Mouse (Mus musculus): ENCODE data around the gene Itgb5. TPM values are rescaled to one million over a fixed set of nuclear protein-coding genes. Genes with fewer than 3 reads are reported as not detected.

Gene Itgb5
- total RNA-seq (2012; rRNA removed) (11.5 and 20.1 TPM in 2 replicates), total RNA-seq (2014; rRNA removed) (0.65 and 0.85 TPM in 2 replicates), polyA plus RNA-seq (2012; ENCODE audit: insufficient read length, low read depth) (1.1 and 1.8 TPM in 2 replicates)

DNA sequence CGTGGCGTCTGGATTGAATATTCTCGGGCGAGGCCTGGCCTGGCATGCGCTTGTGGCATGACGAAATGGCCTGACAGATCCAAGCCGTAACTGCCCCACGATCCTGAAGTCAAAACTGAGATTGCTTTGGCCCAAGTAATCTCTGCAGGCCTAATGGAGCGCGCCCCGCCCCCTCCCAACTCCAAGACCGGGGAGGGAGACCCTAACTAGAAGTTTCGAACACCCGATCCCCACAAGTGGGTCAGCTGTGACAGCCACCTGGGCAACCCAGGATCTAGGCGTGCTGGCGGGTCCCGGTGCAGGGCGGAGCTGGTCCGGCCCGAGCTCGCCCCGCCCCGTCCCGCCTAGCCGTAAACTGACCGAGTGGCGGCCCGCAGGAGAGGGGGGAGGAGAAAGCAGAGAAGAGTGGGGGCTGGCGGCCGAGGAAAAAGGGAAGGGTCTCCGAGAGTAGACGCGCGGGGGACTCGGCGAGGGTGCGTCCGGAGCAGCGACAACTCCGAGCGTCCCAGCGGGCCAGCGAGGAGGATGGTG is at the start of gene Itgb5:
TSS of gene Itgb5 (plus strand) at position 365 of the 531 bp plus-strand sequence.
- Histone ChIP-seq H3K27ac (ENCODE audit: insufficient read depth, low read depth) (peak within 1 kb of the TSS; percentile 14; the same call in 1 of the 2 replicates), H3K4me3 (replicated peaks in 1 of 3; ENCODE audit: low read depth in 2 of 3, low read length in 2 of 3, poor library complexity in 1 of 3) (peak within 1 kb of the TSS; percentile 52 to 78 (median 57)), H3K4me2 (ENCODE audit: insufficient read depth, low read depth, poor library complexity, severe bottlenecking) (peak within 1 kb of the TSS; percentile 46), H3K4me1 (ENCODE audit: control insufficient read depth in 1 of 2, insufficient read depth in 2 of 2) (peaks cover 3 to 22% of the 10 kb centered on the region in 2 experiments), H3K79me2 (replicated peaks; ENCODE audit: control insufficient read depth, extremely low read depth, insufficient read depth, poor library complexity, severe bottlenecking) (no peaks in the 10 kb centered on the region), H3K27me3 (replicated peaks) (peaks cover 45% of the 10 kb centered on the region), H3K9me3 (replicated peaks; ENCODE audit: low read length) (no peaks in the 10 kb centered on the region), H3K36me3 (replicated peaks in 1 of 2; ENCODE audit: control insufficient read depth in 1 of 2, insufficient read depth in 1 of 2, low read length in 1 of 2) (no peaks in the 10 kb centered on the region), H3K9ac (ENCODE audit: insufficient read depth, low read depth) (peak within 1 kb of the TSS; percentile 63)
- dilution Hi-C loops (cut with MboI; ENCODE audit: extremely low pct_ligation_motif_present, extremely low pct_unique_long_range_greater_than_20kb, low sequenced_read_pairs): no loop called here
- no peak for TF ChIP-seq CTCF (conservative IDR thresholded peaks at IDR 0.05 in 1 of 2, IDR thresholded peaks at IDR 0.05 in 1 of 2; ENCODE audit: low read depth in 2 of 2, low read length in 2 of 2)
- TF ChIP-seq SMC3 (IDR thresholded peaks at IDR 0.05; ENCODE audit: low read depth, low read length): no peak
- TF ChIP-seq MAZ (IDR thresholded peaks at IDR 0.05; ENCODE audit: low read depth, low read length): 0 out of 2 replicates have a peak, but pooled peaks have one; percentile 11
- no peak for TF ChIP-seq ZKSCAN1 (IDR thresholded peaks at IDR 0.05; ENCODE audit: borderline replicate concordance, low read depth, low read length)
- TF ChIP-seq RAD21 (IDR thresholded peaks at IDR 0.05; ENCODE audit: low read depth, low read length): no peak
- no peak; the same call in 1 of the 2 replicates for TF ChIP-seq BHLHE40 (IDR thresholded peaks at IDR 0.05; ENCODE audit: low read depth, low read length)
- no peak; the same call in 1 of the 2 replicates for TF ChIP-seq POLR2A (IDR thresholded peaks at IDR 0.05; ENCODE audit: low read depth, low read length)
- TF ChIP-seq MXI1 (IDR thresholded peaks at IDR 0.05; ENCODE audit: low read depth, low read length): 0 out of 2 replicates have a peak, but pooled peaks have one; percentile 9
- no peak for TF ChIP-seq TBP (conservative IDR thresholded peaks at IDR 0.05; ENCODE audit: low read depth, low read length)
- no peak for TF ChIP-seq PAX5 (IDR thresholded peaks at IDR 0.05; ENCODE audit: low read length)
- DNase-seq (ENCODE audit: extremely low read depth): no peak
- in situ Hi-C loops (cut with MboI; ENCODE audit: low pct_ligation_motif_present, low pct_unique_long_range_greater_than_20kb, low sequenced_read_pairs): loop anchor here (5.0 to 10.0 kb wide), 2 partner anchors 123 to 275 kb away; no protein-coding TSS in a partner anchor

DNA sequence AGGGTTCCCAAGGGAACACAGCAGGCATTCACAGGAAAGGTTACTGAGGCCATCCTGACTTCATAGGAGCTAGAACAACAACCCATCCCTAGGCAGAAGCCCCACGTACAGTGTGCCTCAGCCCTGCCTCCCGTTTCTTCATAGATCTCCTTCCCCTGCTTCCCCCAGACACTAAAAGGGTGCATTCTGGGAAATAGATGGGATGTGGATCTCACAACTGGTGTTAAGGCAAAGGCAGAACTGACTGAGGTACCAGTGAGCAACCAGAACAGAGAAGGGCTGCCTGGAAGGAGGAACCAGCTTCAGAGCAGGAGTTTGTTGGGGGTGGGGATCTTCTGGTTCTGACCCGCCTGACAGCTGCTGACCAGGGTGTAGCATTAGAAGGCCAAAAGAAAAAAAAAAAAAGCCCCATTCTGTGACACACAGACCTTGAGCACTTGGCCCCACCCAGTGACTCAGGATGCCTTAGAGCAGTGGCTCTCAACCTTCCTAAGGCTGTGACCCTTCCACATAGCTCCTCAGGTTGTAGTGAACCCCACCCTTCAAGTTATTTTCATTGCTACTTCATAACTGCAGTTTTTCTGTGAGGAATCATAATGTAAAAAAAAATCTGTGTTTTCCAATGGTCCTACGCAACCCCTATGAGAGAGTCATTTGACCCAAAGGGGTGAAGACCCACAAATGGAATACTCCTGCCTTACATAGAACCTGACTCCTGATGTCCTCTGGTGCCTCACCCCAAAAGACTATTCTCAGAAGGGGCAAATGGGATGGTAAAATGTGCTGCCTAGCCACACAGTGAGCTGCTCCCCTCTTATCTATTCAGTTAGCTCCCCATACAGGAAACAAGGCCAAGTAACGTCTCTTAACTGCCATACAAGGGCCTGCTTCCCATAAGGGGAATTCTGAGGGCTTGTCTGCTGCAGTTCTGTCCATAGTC is 47.4 kb upstream of the Itgb5 start:
- Histone ChIP-seq H3K27ac (ENCODE audit: insufficient read depth, low read depth) (no peak overlapping the region), H3K4me2 (ENCODE audit: insufficient read depth, low read depth, poor library complexity, severe bottlenecking) (no peak overlapping the region), H3K36me3 (replicated peaks in 1 of 2; ENCODE audit: control insufficient read depth in 1 of 2, insufficient read depth in 1 of 2, low read length in 1 of 2) (no peaks in the 10 kb centered on the region), H3K9me3 (replicated peaks; ENCODE audit: low read length) (no peaks in the 10 kb centered on the region), H3K27me3 (replicated peaks) (no peaks in the 10 kb centered on the region), H3K79me2 (replicated peaks; ENCODE audit: control insufficient read depth, extremely low read depth, insufficient read depth, poor library complexity, severe bottlenecking) (no peaks in the 10 kb centered on the region), H3K4me1 (ENCODE audit: control insufficient read depth in 1 of 2, insufficient read depth in 2 of 2) (peaks cover 11 to 31% of the 10 kb centered on the region in 2 experiments), H3K4me3 (replicated peaks in 1 of 3; ENCODE audit: low read depth in 2 of 3, low read length in 2 of 3, poor library complexity in 1 of 3) (no peak overlapping the region), H3K9ac (ENCODE audit: insufficient read depth, low read depth) (no peak overlapping the region)
- no peak for DNase-seq (ENCODE audit: extremely low read depth)
- dilution Hi-C loops (cut with MboI; ENCODE audit: extremely low pct_ligation_motif_present, extremely low pct_unique_long_range_greater_than_20kb, low sequenced_read_pairs) (no loop called here), in situ Hi-C loops (cut with MboI; ENCODE audit: low pct_ligation_motif_present, low pct_unique_long_range_greater_than_20kb, low sequenced_read_pairs) (no loop called here)
- TF ChIP-seq ZNF384 (IDR thresholded peaks at IDR 0.05; ENCODE audit: low read depth, low read length) (peak; percentile 74), ZKSCAN1 (IDR thresholded peaks at IDR 0.05; ENCODE audit: borderline replicate concordance, low read depth, low read length) (no peak)

All from CH12.LX (cell line).